Mouse (Mus musculus) olfactory bulb, adult 2 months (tissue): Measurements from ENCODE around the gene Dhrs4.

ENCODE experiments used
- CTCF ChIP-seq: fragments of 200-500 bp; IDR thresholded peaks from 2 replicates; pipeline ENCODE4 v1.5.1; 2012; ENCODE audit warnings: low read depth, mild to moderate bottlenecking, low read length, moderate library complexity; ENCODE audit not compliant: insufficient read depth
- POLR2A ChIP-seq: fragments of 200-500 bp; IDR thresholded peaks from 2 replicates; pipeline ENCODE4 v1.6.1; 2012; ENCODE audit warnings: mild to moderate bottlenecking, low read depth, low read length, moderate library complexity; ENCODE audit not compliant: insufficient read depth

GRCm38 (mm10) chr14:55526674-55527073 is 48.1 kb downstream of the Dhrs4 start:
- TF ChIP-seq CTCF (no peak), POLR2A (no peak)
